Mouse (Mus musculus): ENCODE results near the gene Phrf1.

Gene Phrf1

GRCm38 (mm10) chr7:141292583-141293388, 64.2 kb downstream of the Phrf1 start:
- DNase-seq (ENCODE audit: low spot score in 2 of 2): no peak

- DNase-seq (ENCODE audit: low spot score in 2 of 2): no peak
Measured at GRCm38 (mm10) chr7:141293852-141294471, 65.4 kb downstream of the Phrf1 start.

GRCm38 (mm10) chr7:141294479-141294878, 65.9 kb downstream of the Phrf1 start:
- no peak for DNase-seq (ENCODE audit: low spot score in 2 of 2)

GRCm38 (mm10) chr7:141297926-141298650, 69.5 kb downstream of the Phrf1 start:
- DNase-seq (ENCODE audit: low spot score in 2 of 2): no peak

DNA sequence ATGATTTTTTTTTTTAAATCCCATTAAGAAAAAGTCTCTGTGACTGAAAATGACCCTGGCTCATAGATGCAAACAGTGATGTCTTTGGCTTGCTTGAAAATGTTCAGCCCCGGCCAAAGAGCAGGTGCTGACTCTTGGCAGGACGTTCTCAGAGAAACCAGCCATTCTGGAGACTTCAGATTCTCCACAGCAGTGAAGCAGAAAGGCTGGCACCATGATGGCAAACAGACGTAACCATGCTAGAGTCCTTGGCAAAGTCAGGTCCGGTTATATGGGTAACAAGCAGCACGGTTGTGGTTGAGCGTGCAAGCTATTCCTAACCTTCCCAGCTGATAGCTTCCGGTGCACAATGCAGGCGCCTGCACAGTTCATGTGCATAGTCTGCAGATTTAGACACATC, 70.6 kb downstream of the Phrf1 start:
- no peak for DNase-seq (ENCODE audit: low spot score in 2 of 2)

DNA sequence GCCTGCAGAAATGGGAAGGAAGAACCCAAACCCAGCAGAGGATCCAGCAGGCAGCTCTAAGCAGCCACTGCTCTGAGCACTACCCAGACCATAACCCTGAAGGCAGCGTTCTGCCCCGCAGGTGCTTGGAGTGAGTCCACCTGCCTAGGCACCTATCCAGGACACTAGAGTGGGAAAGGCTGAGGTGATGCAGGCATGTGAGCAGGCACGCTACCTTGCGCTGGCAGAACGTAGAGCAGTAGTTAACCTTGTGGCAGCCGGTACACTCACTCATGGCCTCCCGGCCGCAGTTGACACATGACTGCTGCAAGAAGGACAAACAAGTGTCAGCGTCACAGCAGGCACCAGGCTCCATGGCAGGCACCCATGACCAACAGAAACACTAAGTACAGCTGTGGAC, 72.8 kb downstream of the Phrf1 start:
- DNase-seq (ENCODE audit: low spot score in 2 of 2): no peak

- DNase-seq (ENCODE audit: low spot score in 2 of 2): no peak
Measured at GRCm38 (mm10) chr7:141302702-141303268, 74.2 kb downstream of the Phrf1 start.

DNA sequence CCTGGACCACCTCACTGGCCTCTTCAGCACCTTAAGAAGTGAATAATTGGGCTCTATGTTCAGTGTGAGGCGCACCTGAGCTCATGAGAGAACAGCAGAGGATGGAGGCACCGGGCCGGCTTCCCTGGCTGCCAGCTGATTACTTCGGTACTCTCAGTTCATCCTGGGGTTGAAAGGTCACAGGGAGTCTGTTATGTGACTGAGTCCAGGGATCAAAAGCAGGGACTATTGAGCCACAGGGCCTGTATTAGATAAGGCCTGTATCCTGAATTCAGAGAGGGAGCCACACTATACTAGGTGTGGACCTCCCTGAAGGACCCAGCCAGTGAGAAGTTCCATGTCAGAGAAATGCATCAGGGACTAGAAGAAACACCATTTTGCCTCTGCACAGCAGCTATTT, 76.0 kb downstream of the Phrf1 start:
- DNase-seq (ENCODE audit: low spot score in 2 of 2): no peak

Measured in frontal cortex, postnatal 25 days (tissue).